Mouse (Mus musculus): ENCODE measurements around the gene Syde2.
"Not testable (repeated sequence)": the region's sequence is repeated elsewhere in the genome, so short reads cannot be mapped to it uniquely, and the experiment has no call there.

The Syde2 gene

DNA sequence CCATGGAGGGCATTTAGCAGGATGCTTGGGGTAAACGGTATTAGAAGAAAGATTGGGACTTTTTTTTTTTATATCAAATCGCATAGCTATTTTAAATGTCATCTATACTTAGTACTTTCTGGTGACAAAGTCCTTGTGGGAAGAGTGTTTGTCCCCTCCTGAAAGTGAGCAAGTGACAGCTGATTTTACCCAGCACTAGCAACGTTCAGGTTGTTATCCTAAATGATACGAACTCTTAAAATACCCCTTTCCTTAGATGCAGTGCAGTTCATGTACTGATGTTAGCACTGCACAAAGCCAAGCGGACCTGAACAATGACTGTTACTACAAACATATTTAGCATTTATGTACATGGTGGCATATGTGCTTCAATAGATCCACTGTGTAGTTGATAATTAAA lies 20.9 kb upstream of the Syde2 start:
- no peak for DNase-seq (ENCODE audit: low spot score)

DNA sequence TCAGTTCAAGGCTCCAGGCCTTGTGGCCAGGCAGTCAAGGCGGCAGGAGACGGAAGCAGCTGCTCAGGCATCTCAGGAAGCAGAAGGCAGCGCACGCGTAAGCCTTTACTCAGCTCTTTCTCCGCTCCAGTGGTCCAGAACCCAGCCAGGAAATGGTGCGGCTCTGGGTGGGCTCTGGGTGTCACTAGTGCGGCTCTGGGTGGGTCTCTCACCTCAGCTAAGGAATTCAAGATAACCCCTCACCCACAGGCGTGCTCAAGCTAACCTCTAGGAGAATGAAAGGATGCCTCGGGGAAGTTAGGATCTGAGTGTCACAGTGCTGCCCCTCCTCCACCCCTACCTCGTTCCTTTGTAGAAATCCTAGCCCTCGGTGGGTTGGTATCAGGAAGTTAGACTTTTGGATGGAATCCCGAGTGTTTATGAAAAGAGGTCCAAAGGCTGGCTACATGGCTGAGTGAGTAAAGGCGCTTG lies 18.6 kb upstream of the Syde2 start:
- DNase-seq (ENCODE audit: low spot score), result no peak

DNA sequence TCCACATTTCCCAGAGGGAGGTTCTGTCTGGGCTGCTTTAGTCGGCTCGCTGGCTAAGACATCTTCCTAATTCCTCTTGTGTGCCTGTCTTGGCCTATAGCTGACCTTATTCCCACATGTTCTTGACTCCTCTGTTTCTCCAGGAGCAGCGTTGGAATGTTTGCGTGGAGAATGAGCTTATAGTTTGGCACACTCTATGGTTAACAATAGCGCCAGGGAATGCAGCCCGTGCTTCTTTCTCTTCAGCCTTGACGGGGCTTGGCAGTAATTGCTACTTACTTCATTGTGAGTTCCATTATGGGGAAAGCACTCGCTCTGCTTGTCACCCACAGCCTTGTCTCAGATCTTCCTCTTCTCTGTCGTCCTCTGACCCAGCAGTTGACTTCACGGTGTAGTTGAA lies 16.2 kb upstream of the Syde2 start:
- DNase-seq (ENCODE audit: low spot score), result no peak

DNA sequence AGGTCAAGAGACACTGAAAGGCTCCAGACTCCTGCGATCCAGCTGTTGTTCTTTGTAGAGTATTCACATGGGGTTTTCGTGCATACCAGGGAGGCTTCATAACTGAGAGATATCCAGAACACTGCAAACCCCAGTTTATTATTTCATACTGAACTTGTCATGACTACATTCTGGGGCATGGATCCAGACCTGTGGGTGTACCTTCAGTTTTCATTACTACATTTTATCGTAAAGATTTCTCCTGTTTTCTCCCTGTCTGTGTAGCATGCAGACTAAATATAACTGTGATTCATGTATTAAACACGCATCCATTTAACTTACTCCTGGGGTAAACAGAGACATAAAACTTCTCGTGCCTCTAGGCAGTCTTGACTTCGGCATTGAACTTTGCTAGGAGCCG lies 12.7 kb upstream of the Syde2 start:
- DNase-seq (ENCODE audit: low spot score), result no peak

GRCm38 (mm10) chr3:145985333-145985925 lies 2.2 kb upstream of the Syde2 start:
- DNase-seq (ENCODE audit: low spot score), result no peak

GRCm38 (mm10) chr3:145986317-145987001 lies 1.2 kb upstream of the Syde2 start:
- DNase-seq (ENCODE audit: low spot score), result no peak

GRCm38 (mm10) chr3:145987970-145988683 lies 457 bp downstream of the Syde2 start:
- DNase-seq (ENCODE audit: low spot score), result peak; percentile 73

- no peak for DNase-seq (ENCODE audit: low spot score)
These were observed 1.3 kb downstream of the Syde2 start for GRCm38 (mm10) chr3:145988684-145989575.

GRCm38 (mm10) chr3:145989576-145990081 lies 2.0 kb downstream of the Syde2 start:
- DNase-seq (ENCODE audit: low spot score), result no peak

GRCm38 (mm10) chr3:145991130-145991529 lies 3.5 kb downstream of the Syde2 start:
- DNase-seq (ENCODE audit: low spot score), result no peak

- DNase-seq (ENCODE audit: low spot score), result no peak
These were observed 4.5 kb downstream of the Syde2 start for GRCm38 (mm10) chr3:145991976-145992730.

GRCm38 (mm10) chr3:145992796-145993195 lies 5.1 kb downstream of the Syde2 start:
- no peak for DNase-seq (ENCODE audit: low spot score)

DNA sequence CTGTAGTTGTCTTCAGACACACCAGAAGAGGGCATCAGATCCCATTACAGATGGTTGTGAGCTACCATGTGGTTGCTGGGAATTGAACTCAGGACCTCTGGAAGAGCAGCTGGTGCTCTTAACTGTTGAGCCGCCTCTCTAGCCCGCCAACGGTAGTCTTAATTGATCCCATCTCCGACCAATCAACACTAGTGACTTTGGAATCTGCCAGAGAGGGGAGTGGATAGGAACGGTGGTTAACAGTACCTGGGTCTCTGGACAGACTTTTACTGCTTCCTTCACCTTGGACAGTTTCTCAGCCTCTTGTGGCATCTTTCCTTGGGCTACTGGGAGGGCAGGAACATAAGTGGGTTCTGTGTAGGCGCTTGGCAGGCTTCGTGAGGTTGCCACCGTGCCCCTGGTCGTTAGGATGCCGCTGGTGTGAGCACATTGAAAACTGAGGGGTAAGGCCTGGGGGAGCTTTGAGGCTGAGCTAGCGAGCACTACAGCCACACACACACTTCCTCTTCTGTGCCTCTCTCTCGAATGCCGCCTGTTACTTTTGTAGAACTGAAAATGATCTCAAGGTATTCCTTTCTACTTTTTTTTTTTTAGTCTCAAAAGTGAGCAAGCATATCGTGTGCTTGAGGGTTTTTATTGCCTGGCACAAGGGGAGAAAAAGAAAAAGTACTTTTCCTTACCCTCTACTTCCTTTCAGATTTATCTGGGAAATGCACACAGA lies 6.0 kb downstream of the Syde2 start:
- no peak for DNase-seq (ENCODE audit: low spot score)

- DNase-seq (ENCODE audit: low spot score), result no peak
These were observed 7.8 kb downstream of the Syde2 start for GRCm38 (mm10) chr3:145995489-145995888.

GRCm38 (mm10) chr3:145996539-145996938 lies 8.9 kb downstream of the Syde2 start:
- not testable (repeated sequence) for DNase-seq (ENCODE audit: low spot score)

DNA sequence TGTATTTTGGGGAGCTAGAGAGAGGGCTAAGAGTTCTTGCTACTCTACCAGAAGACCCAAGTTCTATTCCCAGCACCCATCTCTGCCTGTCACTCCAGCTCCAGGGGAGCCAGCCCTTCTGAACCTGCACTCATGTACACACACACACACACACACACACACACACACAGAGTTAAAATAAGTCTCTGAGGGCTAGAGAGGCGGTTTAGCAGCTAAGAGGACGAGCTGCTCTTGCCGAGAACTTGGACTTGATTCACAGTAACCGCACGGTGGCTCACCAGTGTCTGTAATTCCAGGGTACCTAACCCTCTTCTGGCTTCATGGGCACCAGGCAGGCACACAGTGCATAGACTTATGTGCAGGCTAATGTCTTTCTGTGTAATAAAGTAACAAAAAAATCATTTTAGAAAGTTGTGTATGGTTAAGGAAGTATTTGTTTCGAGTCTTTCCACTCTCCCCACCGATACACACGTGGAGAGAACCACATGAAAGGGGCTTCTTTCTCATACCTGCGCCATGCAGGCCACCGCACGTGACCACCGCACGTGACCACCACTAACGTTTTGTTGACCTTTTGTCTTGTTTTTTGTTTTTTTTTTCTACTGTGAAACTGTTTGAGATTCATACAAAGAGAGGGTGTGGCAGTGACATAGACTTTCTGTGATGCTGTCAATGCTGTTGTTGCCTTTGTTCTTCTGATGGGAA lies 16.8 kb downstream of the Syde2 start:
- DNase-seq (ENCODE audit: low spot score), result no peak

DNA sequence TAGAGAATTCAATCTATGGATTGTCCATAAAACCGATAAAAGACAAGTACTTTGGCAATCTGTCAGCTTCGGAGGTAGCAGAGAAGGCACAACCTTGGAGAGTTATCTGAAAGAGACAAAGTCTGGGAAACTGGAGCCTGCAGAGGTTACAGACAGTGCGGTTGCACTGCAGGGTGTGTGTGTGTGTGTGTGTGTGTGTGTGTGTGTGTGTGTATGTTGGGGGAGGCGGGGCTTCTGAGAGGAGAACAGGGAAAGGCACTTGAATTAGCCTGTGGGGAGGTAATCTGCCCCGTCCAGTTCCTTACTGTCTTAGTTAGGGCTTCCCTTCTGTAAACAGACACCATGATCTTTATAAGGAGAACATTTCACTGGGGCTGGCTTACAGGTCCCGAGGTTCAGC lies 20.2 kb downstream of the Syde2 start:
- no peak for DNase-seq (ENCODE audit: low spot score)

- no peak for DNase-seq (ENCODE audit: low spot score)
These were observed 22.4 kb downstream of the Syde2 start for GRCm38 (mm10) chr3:146009859-146010645.

DNA sequence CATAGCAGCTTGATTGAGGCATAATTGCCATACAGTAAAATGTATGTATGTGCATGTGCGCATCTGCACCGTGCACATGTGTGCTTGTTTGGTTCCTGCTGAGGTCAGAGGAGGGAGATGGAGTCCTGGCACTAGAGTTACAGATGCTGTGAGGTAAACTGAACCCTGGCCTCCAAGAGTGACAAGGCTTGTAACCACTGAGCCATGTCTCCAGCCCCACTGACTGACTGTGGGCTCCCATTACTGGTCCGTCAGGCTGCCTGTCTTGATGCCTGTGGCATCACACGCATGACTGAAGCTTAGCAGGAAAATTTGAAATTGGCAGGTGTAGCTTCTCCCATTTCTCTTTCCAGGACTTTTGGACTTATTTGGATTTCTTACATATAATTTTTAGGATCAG lies 23.1 kb downstream of the Syde2 start:
- no peak for DNase-seq (ENCODE audit: low spot score)

Data from ovary, postnatal 10 days (tissue).